Mouse (Mus musculus) lung, embryonic 14.5 days (tissue): ENCODE data around the gene Inhbb. TPM values are rescaled to one million over a fixed set of nuclear protein-coding genes. Genes with fewer than 3 reads are reported as not detected.
A peak's percentile ranks its signal among the peaks of the same experiment; 100 is the strongest.

Experiments used
- ATAC-seq: fragments of 200-750 bp; cut with Nextera tagmentation; 2 replicates; pipeline ENCODE4 v1.8.0; 2017; ENCODE audit warnings: mild to moderate bottlenecking, moderate TSS enrichment, moderate library complexity; ENCODE audit not compliant: insufficient read depth
- DNase-seq: peaks from one replicate; pipeline ENCODE4 v3.0.0-alpha.2; 2015
- H3K27ac ChIP-seq: fragments of 300-500 bp; sonication (generic); 2 replicates; pipeline ENCODE4 v1.5.1; 2014; ENCODE audit warnings: low read depth, mild to moderate bottlenecking, moderate library complexity
- H3K27me3 ChIP-seq: fragments of 300-500 bp; sonication (generic); 2 replicates; pipeline ENCODE4 v1.6.1; 2014; ENCODE audit warnings: low read length, control low read depth; ENCODE audit not compliant: insufficient read depth
- H3K36me3 ChIP-seq: fragments of 300-500 bp; sonication (generic); 2 replicates; pipeline ENCODE4 v1.6.1; 2014; ENCODE audit warnings: control low read depth; ENCODE audit not compliant: insufficient read depth
- H3K4me1 ChIP-seq: fragments of 300-500 bp; sonication (generic); 2 replicates; pipeline ENCODE4 v1.6.1; 2014; ENCODE audit warnings: antibody characterized with exemption, control low read depth; ENCODE audit not compliant: insufficient read depth
- H3K4me2 ChIP-seq: fragments of 300-500 bp; sonication (generic); 2 replicates; pipeline ENCODE4 v1.6.1; 2014; ENCODE audit warnings: mild to moderate bottlenecking
- H3K4me3 ChIP-seq: fragments of 300-500 bp; sonication (generic); 2 replicates; pipeline ENCODE4 v1.5.1; 2014; ENCODE audit warnings: low read depth, low read length
- H3K9ac ChIP-seq: fragments of 300-500 bp; sonication (generic); 2 replicates; pipeline ENCODE4 v1.6.1; 2014
- H3K9me3 ChIP-seq: fragments of 300-500 bp; sonication (generic); 2 replicates; pipeline ENCODE4 v1.6.1; 2016; ENCODE audit warnings: low read depth, low read length, control low read depth
- CTCF ChIP-seq: IDR thresholded peaks from 2 replicates; pipeline ENCODE4 v1.5.1; 2016; ENCODE audit warnings: antibody characterized with exemption, low read depth
- WGBS: fragments of 180-500 bp; shearing (Covaris S2); extraction: QIAGEN DNeasy Blood & Tissue Kit; methylation state at CpG from one replicate; pipeline ENCODE4 v1.1.7; 2014; 5-methylcytosine and 5-hydroxymethylcytosine counted together
- polyA plus RNA-seq: library from polyadenylated mRNA; unstranded; fragments of >200 nt; fragmentation: Nextera tagmentation; extraction: Ambion mirVana; gene quantifications from 2 replicates; pipeline ENCODE4 v1.2.1, GENCODE M21; 2014

The Inhbb gene
- polyA plus RNA-seq, 1 experiment from 2014 or later, result 0.13 TPM

DNA sequence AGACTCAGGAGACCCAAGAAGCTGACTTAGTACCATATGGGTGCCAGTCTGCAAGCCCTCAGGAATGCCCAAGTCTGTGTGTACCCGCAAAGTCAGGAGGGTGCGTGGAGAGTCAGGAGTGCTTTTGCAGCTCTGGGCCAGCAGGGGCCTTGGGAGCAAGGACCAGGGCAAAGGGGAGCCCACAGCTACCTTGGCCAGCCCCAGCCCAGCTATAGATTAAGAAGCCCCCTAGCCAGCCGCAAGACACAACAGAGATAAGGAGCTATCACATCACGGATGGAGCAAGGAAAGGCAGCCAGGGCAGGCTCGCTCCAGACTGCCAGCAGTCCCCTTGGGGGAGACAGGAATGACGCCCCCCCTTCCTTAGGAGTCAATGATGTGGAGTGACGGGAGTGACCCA, 24.2 kb downstream of the Inhbb start:
- Histone ChIP-seq H3K4me2 (no peak overlapping the region), H3K27me3 (no peaks in the 10 kb centered on the region), H3K36me3 (no peaks in the 10 kb centered on the region), H3K4me1 (no peaks in the 10 kb centered on the region), H3K27ac (no peak overlapping the region), H3K4me3 (no peak overlapping the region), H3K9me3 (no peaks in the 10 kb centered on the region), H3K9ac (no peak overlapping the region)
- no peak for TF ChIP-seq CTCF
- 50% methylated on average over 7 of the region's 7 CpGs for WGBS
- DNase-seq (no peak), ATAC-seq (no peak)

DNA sequence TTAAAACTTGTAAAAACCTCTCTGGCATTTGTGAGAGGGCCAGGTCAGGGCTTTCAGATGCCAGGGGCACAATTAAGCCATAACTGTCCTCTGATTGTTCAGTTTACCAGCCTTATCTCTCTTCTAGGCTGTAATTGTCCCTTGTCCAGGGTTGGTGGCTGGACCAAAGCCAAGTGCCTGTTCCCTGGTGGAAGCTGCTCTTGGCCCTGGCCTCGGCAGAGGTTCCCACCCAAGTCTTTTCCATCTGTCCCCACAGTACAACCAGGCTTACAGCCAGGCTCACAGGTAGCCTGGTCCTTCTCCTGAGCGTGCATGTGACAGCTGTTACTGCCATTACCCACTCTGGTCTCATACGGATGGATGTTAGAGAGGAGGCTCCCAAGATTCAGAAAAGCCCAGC, 30.7 kb downstream of the Inhbb start:
- no peak overlapping the region for H3K4me2 ChIP-seq
- H3K36me3 ChIP-seq, result no peaks in the 10 kb centered on the region
- DNase-seq, result peak; percentile 29
- no peak for TF ChIP-seq CTCF
- no peaks in the 10 kb centered on the region for H3K27me3 ChIP-seq
- no peaks in the 10 kb centered on the region; the same call in 1 of the 2 replicates for H3K4me1 ChIP-seq
- no peaks in the 10 kb centered on the region for H3K9me3 ChIP-seq
- no peak for ATAC-seq
- WGBS, result 53% methylated on average over 3 of the region's 3 CpGs
- H3K27ac ChIP-seq, result no peak overlapping the region
- H3K4me3 ChIP-seq, result no peak overlapping the region
- H3K9ac ChIP-seq, result no peak overlapping the region

DNA sequence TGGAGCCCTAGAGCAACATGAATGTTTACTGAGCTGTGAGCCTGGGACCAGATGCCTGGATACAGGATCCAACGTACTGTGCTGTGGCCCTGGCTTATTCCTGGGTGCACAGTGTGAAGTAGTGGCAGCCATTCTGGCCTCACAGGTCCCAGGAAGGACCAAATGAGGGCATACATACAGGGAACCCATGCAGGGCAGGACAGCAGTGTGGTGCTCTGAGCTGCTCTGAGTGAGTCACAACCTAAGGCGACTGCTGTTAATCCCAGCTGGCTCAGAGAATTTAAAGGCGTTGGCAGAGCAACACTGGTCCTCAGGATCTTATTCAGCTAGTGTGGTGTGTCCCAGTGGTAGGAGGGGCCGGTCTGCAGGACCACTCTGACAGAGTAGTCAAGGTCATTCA, 31.4 kb downstream of the Inhbb start:
- ATAC-seq, result no peak
- WGBS, result 60% methylated on average over 4 of the region's 4 CpGs

DNA sequence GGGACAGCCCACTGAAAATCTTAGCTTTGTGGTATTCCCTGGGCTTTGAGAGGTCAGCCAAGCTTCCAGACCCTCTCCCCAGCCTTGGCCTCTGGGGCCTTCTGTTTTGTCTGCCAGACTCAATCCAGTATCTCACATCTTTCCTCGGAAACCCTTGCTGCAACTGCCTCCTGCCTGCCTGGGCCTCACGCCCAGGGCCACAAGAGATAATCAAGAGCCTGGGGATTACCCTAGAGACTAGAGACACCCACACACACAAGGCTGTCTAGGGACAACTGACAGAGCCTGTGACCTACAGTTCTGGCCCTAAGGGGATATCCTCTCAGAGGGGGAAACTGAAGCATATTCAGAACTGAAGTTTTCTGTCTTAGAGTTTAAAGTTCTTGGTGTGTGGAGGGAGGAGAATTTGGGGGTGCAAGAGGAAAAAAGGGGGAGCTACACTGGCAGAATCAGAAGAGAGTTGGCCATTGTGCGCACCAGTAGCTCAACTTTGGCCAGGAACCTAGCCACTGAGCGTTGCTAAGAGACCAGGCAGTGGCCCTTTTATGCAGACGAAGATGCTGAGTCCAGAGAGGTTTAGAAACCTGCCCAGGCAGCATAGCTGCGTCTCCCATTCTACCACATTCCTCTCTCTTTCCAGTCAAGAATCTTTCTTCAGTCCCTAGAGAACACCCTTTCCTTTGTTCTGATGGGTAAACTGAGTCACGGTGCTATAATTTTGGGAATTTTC, 32.1 kb downstream of the Inhbb start:
- Histone ChIP-seq H3K9me3 (no peaks in the 10 kb centered on the region), H3K4me2 (no peak overlapping the region), H3K27me3 (no peaks in the 10 kb centered on the region), H3K4me3 (no peak overlapping the region), H3K9ac (no peak overlapping the region), H3K36me3 (no peaks in the 10 kb centered on the region), H3K4me1 (no peaks in the 10 kb centered on the region; the same call in 1 of the 2 replicates), H3K27ac (no peak overlapping the region)
- ATAC-seq (no peak), DNase-seq (no peak)
- no peak for TF ChIP-seq CTCF
- WGBS, result 54% methylated on average over 7 of the region's 7 CpGs

More for the DNA sequence above, 31.4 kb downstream of the Inhbb start:
- H3K36me3 ChIP-seq, result no peaks in the 10 kb centered on the region
- no peak for DNase-seq
- no peaks in the 10 kb centered on the region for H3K27me3 ChIP-seq
- no peaks in the 10 kb centered on the region; the same call in 1 of the 2 replicates for H3K4me1 ChIP-seq
- no peaks in the 10 kb centered on the region for H3K9me3 ChIP-seq
- TF ChIP-seq CTCF, result no peak
- H3K4me3 ChIP-seq, result no peak overlapping the region
- no peak overlapping the region for H3K27ac ChIP-seq
- no peak overlapping the region for H3K4me2 ChIP-seq
- H3K9ac ChIP-seq, result no peak overlapping the region

DNA sequence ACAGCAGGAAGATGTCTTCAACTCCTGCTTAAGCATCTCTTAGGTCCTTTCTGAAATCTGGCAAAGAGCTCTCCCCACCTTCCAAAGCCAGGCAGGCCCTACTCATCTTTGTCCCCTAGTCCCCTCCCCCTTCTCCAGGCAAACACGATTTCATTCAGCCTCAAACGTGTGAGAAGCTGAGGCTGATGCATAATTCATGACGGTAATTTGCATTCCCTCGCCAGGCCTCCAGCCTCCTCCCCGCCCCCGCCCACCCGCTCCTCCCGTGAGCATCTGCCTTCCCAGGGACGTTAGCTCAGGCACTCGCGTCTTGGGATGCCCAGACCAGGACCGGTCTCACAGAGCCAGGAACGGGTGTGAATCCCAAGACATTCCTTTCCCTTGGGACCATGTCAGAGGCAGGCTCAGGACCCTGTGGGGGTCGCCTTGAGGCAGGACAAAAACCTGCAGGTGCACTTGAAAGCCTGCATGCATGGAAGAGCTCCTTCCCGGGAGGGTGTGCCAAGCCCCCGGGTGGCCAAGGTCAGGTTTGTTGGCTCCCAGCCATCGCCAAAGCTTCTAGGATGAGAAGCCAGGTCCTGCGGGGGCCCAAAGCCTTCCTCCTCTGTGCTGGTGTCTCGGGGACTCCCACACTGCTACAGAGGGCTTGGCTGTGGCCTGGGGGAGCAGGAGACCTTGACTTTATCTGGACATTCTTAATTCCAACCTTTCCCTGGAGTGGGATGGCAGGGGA, 33.2 kb downstream of the Inhbb start:
- no peak overlapping the region for H3K9ac ChIP-seq
- peak; percentile 38; the same call in 1 of the 2 replicates for ATAC-seq
- no peak overlapping the region for H3K27ac ChIP-seq

DNA sequence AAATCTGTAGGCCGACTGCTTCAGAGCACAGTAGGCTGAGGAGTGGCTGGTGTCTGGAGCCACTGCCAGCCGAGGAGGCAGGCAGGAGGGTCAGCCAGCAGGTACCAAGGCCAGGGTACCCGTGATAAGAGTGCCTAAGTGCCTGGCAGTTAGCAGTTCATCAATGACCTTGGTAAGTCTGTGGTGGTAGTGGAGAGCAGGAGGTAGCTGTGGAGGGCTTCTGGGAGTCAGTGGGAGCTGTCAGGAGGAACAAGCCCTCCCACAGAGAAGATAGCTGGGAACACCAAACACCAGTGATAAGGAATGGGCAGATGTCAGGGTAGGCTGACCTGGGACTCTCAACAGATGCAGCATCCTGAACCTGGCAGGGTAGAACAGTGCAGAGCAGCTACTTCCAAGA, 35.7 kb downstream of the Inhbb start:
- DNase-seq (no peak), ATAC-seq (no peak)
- TF ChIP-seq CTCF, result no peak
- H3K9ac ChIP-seq, result no peak overlapping the region
- no peak overlapping the region for H3K4me3 ChIP-seq
- H3K36me3 ChIP-seq, result no peaks in the 10 kb centered on the region
- H3K27me3 ChIP-seq, result no peaks in the 10 kb centered on the region
- H3K4me2 ChIP-seq, result no peak overlapping the region
- no peaks in the 10 kb centered on the region; the same call in 1 of the 2 replicates for H3K4me1 ChIP-seq
- 60% methylated on average over 3 of the region's 3 CpGs for WGBS
- no peaks in the 10 kb centered on the region for H3K9me3 ChIP-seq
- H3K27ac ChIP-seq, result no peak overlapping the region

More for the DNA sequence above, 33.2 kb downstream of the Inhbb start:
- Histone ChIP-seq H3K9me3 (no peaks in the 10 kb centered on the region), H3K4me3 (no peak overlapping the region), H3K4me2 (no peak overlapping the region), H3K36me3 (no peaks in the 10 kb centered on the region), H3K27me3 (no peaks in the 10 kb centered on the region), H3K4me1 (no peaks in the 10 kb centered on the region; the same call in 1 of the 2 replicates)
- DNase-seq, result peak; percentile 10
- TF ChIP-seq CTCF, result no peak
- WGBS, result 6% methylated on average over 19 of the region's 19 CpGs

DNA sequence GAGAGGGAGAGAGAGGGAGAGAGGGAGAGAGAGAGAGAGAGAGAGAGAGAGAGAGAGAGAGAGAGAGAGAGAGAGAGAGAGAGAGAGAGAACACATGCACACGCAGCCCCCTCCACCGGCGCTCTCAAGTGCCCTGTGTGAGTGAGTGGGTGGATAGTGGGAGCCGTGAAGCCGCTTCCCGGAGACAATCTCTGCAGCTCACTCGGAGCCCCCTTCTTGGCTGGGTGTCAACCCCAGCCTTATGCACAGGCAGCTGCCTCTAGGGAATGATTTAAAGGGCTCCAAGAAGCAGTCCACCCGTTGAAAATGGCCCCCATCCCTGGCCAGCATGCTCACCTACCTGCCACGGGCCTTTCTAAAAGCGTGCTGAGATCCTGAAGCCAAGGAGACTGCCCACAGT, 38.1 kb downstream of the Inhbb start:
- H3K9me3 ChIP-seq, result no peaks in the 10 kb centered on the region
- ATAC-seq (no peak), DNase-seq (peak; percentile 41)
- H3K4me3 ChIP-seq, result no peak overlapping the region
- H3K4me1 ChIP-seq, result no peaks in the 10 kb centered on the region
- H3K27me3 ChIP-seq, result no peaks in the 10 kb centered on the region
- WGBS, result 45% methylated on average over 10 of the region's 10 CpGs
- no peak overlapping the region for H3K27ac ChIP-seq
- H3K4me2 ChIP-seq, result no peak overlapping the region
- H3K9ac ChIP-seq, result no peak overlapping the region
- TF ChIP-seq CTCF, result no peak
- no peaks in the 10 kb centered on the region for H3K36me3 ChIP-seq
